Mouse (Mus musculus) lung, postnatal 4 days (tissue): ENCODE results near the gene Dars2.
A peak's percentile ranks its signal among the peaks of the same experiment; 100 is the strongest.
"Not testable (repeated sequence)": the region's sequence is repeated elsewhere in the genome, so short reads cannot be mapped to it uniquely, and the experiment has no call there.

Source experiments
- DNase-seq, 2 experiments: peaks; one replicate each; pipeline ENCODE4 v3.0.0; 2021

Dars2 gene

DNA sequence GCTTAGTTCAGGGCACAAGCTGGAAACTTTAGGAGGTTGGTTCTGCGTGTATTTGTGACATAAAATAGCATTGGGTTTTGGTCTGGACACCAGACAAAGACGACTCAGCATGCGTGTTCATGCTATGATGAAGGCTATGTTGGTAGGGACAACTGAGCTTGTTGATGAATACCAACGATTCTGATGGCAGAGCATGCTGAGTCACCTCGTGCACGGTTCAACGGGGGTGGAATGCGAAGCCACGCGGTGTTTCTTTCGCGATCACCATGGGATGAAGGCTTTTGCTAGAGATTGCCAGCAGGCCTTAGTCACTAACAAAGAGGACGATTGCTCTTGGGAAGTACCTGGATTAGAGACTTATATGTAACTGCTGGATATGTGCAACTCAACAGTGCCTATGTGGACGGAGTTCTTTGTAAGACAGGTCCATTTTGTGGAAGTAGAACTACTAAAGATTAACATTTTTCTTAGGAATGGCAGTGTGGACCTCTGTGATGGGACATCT lies 35.1 kb downstream of the Dars2 start:
- DNase-seq: peak in 1 of 2 experiments; percentile 16

DNA sequence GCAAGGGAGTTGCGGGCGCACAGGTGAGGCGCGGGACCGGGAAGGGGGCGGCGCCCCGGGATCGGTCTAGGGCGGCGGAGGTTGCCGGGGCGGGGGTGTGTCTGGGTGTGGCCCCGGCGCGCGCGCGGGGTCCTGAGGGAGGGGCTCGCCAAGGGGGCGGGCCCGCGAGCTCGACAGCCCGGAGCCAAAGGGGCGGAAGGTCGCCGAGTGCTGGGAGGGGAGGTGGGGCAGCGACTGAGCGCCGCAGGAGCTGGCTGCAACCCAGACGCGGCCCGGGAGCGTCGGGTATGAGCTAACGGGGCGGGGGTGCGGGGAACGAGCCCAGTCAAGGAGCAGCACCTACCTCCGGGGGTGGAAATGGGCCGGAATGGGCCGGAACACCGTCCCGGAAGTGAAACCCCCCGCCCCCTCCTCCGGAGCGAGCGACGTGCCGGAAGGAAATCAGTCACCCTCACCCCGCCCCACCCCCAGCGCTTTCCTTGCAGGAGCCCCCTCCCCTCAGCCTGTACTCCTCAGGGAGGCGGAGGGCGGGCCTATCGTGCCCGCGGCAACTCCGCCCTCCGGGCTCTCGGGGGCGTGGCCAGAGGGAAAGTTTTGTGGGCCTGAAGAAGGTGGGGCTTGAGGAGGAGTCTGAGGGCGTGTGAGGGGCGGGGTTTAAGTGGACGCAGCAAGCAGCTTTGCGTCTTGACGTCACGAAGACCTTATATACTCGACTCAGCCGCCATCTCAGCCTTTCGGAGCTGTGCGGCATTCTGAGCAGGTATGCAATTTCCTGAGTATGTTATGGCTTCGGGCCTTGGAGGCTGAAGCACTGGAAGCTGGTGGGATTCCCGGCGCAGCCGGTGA lies 35.8 kb downstream of the Dars2 start, which contains the start of gene Zbtb37:
Zbtb37 (minus strand) TSS at position 415 of the 846 bp plus-strand sequence.
- DNase-seq: peak; percentile 99

GRCm38 (mm10) chr1:161033856-161034434 lies 36.5 kb downstream of the Dars2 start:
- no peak for DNase-seq

DNA sequence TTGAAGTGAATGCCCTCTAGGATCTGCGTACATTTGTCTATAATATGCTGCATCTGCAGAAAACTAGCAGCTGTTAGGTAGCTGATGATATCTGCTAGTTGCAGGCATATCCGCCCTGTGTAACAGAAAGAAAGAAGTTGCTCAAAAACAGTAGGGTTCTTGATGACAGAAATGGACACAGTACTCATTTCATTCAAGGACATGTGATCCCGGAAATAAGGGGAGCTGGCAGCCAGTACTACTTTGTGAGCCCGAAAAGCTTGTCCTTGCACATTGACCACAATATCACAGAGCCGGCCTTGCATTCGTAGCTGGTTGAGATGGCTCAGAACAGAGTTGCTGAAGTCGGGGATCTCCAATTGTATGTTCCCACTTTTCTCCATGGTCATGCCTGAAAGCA lies 38.1 kb downstream of the Dars2 start:
- no peak for DNase-seq

GRCm38 (mm10) chr1:161031881-161032280 lies 38.6 kb downstream of the Dars2 start:
- DNase-seq: no peak

DNA sequence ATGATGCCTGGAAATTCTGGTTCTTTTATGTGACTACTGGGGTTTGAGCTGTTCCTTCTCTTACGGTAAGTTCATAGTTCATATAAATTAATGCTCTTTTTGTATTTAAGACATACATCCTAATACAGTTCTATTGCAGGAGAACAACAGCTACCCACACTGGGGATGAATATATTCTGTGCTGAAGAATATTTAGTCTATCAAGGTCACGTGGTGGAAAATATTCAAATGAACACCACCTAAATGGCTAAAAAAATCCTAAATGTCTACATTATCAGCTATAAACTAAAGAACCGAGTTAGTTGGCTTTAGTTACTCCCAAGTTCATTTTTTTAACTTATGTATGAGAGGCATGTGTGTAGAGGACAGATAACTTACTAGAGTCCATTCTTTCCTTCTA lies 40.4 kb downstream of the Dars2 start:
- DNase-seq: no peak

DNA sequence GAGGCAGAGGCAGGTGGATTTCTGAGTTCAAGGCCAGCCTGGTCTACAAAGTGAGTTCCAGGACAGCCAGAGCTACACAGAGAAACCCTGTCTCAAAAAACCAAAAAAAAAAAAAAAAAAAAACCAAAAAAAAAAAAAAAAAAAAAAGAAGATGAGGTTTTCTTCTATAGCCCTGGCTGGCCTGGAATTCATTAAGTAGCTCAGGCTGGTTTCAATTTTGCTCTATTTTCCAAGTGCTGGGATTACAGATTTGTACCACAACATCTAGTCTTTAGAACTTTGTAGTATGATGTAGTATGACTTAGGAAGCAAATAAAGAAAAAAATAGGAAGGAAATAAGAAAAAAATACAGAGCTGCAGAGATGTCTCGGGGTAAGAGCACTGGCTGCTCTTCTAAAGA lies 42.0 kb downstream of the Dars2 start:
- DNase-seq: not testable (repeated sequence)

DNA sequence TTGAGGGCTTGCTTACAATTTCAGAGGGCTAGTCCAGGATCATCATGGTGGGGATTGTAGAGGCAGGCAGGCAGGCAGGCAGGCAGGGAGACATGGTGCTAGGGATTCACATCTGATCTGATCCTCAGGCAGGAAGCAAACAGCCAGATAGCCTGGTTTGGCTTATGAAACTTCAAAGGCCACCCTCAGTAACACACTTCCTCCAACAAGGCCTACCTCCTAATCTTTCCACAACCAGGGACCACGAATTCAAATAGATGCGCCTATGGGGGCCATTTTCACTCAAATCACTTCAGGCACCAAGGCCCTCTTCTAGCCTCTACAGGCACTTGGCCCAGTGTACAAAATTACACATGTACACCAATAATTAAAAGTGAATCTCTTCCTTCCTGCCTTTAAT lies 43.3 kb downstream of the Dars2 start:
- DNase-seq: no peak

GRCm38 (mm10) chr1:161025410-161026210 lies 44.8 kb downstream of the Dars2 start:
- DNase-seq: peak in 1 of 2 experiments; percentile 30

- DNase-seq: no peak
These were observed 50.4 kb downstream of the Dars2 start for GRCm38 (mm10) chr1:161020051-161020450.

GRCm38 (mm10) chr1:161016378-161016777 lies 54.1 kb downstream of the Dars2 start:
- DNase-seq: no peak

DNA sequence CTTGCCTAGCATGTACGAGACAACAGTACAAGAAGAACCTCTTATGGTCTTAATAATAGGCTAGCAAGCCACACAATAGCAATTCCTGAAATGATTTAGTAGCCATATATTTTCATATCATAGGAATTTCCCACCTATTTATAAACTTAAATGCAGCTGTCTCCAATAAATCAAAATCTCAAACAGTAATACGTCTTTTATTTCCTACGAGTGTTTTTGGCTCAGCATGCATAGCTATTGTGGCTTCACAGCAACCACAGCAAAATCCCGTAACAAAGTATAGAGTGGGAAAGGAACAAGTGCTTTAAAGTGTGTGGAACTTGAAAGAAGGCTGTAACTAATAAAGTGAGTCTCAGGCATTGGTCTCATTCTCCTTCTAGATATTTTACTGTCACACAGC lies 60.0 kb downstream of the Dars2 start:
- no peak for DNase-seq

GRCm38 (mm10) chr1:161008038-161008437 lies 62.4 kb downstream of the Dars2 start:
- no peak for DNase-seq

DNA sequence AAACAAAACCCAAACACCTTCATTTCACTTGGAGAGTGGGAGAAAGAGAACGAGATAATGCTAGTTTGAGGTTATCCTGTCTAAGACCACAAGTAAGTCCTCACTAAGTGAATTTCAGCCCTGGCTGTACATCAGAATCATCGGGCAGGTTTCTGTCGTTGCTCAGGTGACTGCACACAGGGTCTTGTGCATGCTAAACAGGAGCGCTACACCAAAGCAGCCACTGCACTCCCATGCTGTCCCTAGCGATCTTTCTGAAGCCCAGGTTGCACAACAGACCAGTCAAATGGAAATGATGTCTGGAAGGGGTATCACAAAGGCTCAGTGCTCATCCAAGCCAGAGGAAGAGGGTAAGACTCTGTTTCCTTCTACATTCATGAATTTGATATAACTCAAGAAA lies 64.0 kb downstream of the Dars2 start:
- DNase-seq: no peak

GRCm38 (mm10) chr1:161005526-161005925 lies 64.9 kb downstream of the Dars2 start:
- no peak for DNase-seq

- no peak for DNase-seq
These were observed 65.5 kb downstream of the Dars2 start for GRCm38 (mm10) chr1:161004942-161005341.

GRCm38 (mm10) chr1:160993851-160994250 lies 76.6 kb downstream of the Dars2 start:
- DNase-seq: no peak
